Mouse (Mus musculus) embryonic facial prominence, embryonic 11.5 days (tissue): ENCODE measurements at regions not wholly inside any gene's neighbourhood (a gene's known extent, or its start where the extent isn't known, plus 50 kb on each side); places are given as distances from the start of the nearest gene placed in this dataset.

Source experiments
- ATAC-seq: fragments of 200-750 bp; cut with Nextera tagmentation; replicated peaks from 2 replicates; pipeline ENCODE4 v1.8.0; 2017; ENCODE audit warnings: low read depth; ENCODE audit not compliant: insufficient number of reproducible peaks, low FRiP score, low TSS enrichment
- DNase-seq: peaks from one replicate; pipeline ENCODE4 v3.0.0-alpha.2; 2015; ENCODE audit warnings: low spot score
- H3K27ac ChIP-seq: fragments of 300-500 bp; sonication (generic); replicated peaks from 2 replicates; pipeline ENCODE4 v1.5.1; 2014; ENCODE audit warnings: mild to moderate bottlenecking, low read depth, low read length, control low read depth
- H3K27me3 ChIP-seq: fragments of 300-500 bp; sonication (generic); 2 replicates; pipeline ENCODE4 v1.6.1; 2014; ENCODE audit warnings: mild to moderate bottlenecking, low read length, moderate library complexity, mixed read lengths; ENCODE audit not compliant: control insufficient read depth, insufficient read depth
- H3K36me3 ChIP-seq: fragments of 300-500 bp; sonication (generic); replicated peaks from 2 replicates; pipeline ENCODE4 v1.6.1; 2014; ENCODE audit warnings: low read depth, mild to moderate bottlenecking, low read length, moderate library complexity, mixed read lengths; ENCODE audit not compliant: control insufficient read depth, insufficient read depth
- H3K4me1 ChIP-seq: fragments of 300-500 bp; sonication (generic); 2 replicates; pipeline ENCODE4 v1.6.1; 2014; ENCODE audit warnings: low read length, mixed read lengths; ENCODE audit not compliant: control insufficient read depth, insufficient read depth
- H3K4me2 ChIP-seq: fragments of 300-500 bp; sonication (generic); 2 replicates; pipeline ENCODE4 v1.6.1; 2014; ENCODE audit warnings: low read depth, mild to moderate bottlenecking, control low read depth, low read length, moderate library complexity
- H3K4me3 ChIP-seq: fragments of 300-500 bp; sonication (generic); 2 replicates; pipeline ENCODE4 v1.5.1; 2014; ENCODE audit warnings: low read depth, low read length, control low read depth
- H3K9ac ChIP-seq: fragments of 300-500 bp; sonication (generic); replicated peaks from 2 replicates; pipeline ENCODE4 v1.6.1; 2014; ENCODE audit warnings: mild to moderate bottlenecking, control low read depth, low read length
- H3K9me3 ChIP-seq: fragments of 300-500 bp; sonication (generic); replicated peaks from 2 replicates; pipeline ENCODE4 v1.6.1; 2016; ENCODE audit warnings: mild to moderate bottlenecking, low read length, inconsistent platforms, mixed read lengths; ENCODE audit not compliant: control insufficient read depth
- WGBS: fragments of 180-500 bp; shearing (Covaris S2); extraction: QIAGEN DNeasy Blood & Tissue Kit; methylation state at CpG from one replicate; pipeline ENCODE4 v1.1.7; 2014; 5-methylcytosine and 5-hydroxymethylcytosine counted together

DNA sequence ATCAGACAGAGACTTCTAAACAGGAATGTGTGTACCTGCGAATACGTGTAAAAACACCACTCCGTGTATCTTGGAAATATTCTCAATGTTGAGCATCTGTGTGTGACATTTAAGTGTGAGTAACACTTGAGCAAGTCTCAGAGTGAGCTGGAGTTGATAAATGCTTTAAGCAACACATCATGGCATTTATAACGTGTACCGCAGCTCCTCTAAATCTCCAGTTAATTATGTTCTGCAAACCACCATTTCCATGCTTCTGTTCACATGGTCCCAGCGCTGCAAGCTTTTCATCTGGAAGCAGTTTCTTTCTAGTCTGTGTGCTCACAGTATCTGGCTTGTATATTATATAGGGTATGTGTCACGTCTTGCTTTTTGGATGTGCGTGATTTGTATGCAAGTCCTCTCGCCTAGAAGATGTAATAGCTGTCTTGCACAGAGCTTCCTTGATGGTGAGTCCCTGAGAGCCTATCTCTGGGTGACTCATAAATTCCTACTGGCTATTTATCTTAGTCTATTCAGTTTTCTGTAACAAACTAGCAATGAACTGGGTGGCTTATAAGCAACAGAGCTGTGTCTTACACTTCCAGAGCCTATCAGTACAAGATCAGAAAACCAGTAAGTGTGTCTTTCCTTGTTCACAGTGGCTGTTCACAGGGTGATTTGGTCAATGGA, 153.7 kb upstream of the Plppr1 start:
- 79% methylated on average over 9 of the region's 9 CpGs for WGBS
- Histone ChIP-seq H3K4me3 (no peak overlapping the region), H3K4me2 (no peak overlapping the region), H3K9ac (no peak overlapping the region), H3K36me3 (no peaks in the 10 kb centered on the region), H3K27me3 (no peaks in the 10 kb centered on the region), H3K4me1 (no peaks in the 10 kb centered on the region), H3K9me3 (no peaks in the 10 kb centered on the region), H3K27ac (no peak overlapping the region)
- no peak for DNase-seq
- ATAC-seq = no peak

- H3K4me2 ChIP-seq = no peak overlapping the region
- WGBS = 80% methylated on average over 2 of the region's 2 CpGs
- H3K9ac ChIP-seq = no peak overlapping the region
- DNase-seq = no peak
- no peak for ATAC-seq
- H3K27me3 ChIP-seq = no peaks in the 10 kb centered on the region
- no peaks in the 10 kb centered on the region for H3K4me1 ChIP-seq
- H3K36me3 ChIP-seq = no peaks in the 10 kb centered on the region
- no peaks in the 10 kb centered on the region for H3K9me3 ChIP-seq
- no peak overlapping the region for H3K27ac ChIP-seq
- H3K4me3 ChIP-seq = no peak overlapping the region
These were observed 149.9 kb upstream of the Plppr1 start for GRCm38 (mm10) chr4:48909161-48909560.

GRCm38 (mm10) chr4:48913301-48913700, 145.8 kb upstream of the Plppr1 start:
- Histone ChIP-seq H3K4me2 (no peak overlapping the region), H3K4me1 (no peaks in the 10 kb centered on the region), H3K27ac (no peak overlapping the region), H3K4me3 (no peak overlapping the region), H3K9ac (no peak overlapping the region), H3K27me3 (no peaks in the 10 kb centered on the region), H3K9me3 (no peaks in the 10 kb centered on the region), H3K36me3 (no peaks in the 10 kb centered on the region)
- DNase-seq = no peak
- 78% methylated on average over 4 of the region's 4 CpGs for WGBS
- ATAC-seq = 0 out of 2 replicates have a peak, but pooled peaks have one; percentile 52

DNA sequence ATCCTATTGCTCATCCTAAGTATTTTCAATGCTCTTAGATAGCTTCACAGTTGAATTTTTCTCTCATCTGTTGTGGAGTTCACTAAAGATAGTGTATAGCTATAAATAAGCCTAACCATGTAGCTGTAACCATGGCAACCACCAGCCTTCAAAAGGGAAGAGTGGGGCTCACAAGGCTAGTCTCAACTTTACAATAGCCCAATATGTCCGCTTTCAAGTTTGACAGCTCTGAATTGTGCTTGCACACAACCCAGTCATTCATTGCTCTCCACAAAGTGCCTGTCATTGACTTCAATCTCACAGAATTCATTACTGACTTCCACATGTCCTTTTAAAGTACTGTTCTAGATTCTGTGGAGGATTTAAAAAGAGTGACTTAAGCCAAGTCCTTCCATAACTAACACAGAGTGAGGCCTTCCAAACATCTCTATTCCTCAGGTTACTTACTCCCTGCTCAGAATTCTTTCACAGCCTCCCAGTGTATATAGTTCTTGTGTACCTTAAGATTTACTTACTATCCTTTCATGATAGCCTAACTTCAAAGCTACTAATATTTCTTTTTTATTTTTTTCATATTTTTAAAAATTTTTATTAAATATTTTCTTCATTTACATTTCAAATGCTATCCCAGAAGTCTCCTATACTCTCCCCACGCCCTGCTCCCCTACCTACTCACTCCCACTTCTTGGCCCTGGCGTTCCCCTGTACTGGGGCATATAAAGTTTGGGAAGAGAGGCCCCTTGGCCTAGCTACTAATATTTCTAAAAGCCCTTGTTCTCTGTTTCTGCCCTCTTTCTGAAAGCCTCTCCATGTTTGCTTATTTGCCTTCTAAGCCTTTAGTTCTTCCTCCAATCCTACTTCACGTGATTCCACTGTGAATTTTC, 134.3 kb upstream of the Plppr1 start:
- Histone ChIP-seq H3K9me3 (no peaks in the 10 kb centered on the region), H3K4me1 (no peaks in the 10 kb centered on the region), H3K36me3 (no peaks in the 10 kb centered on the region), H3K4me2 (no peak overlapping the region), H3K27ac (no peak overlapping the region), H3K9ac (no peak overlapping the region), H3K4me3 (no peak overlapping the region), H3K27me3 (no peaks in the 10 kb centered on the region)
- 75% methylated on average over 4 of the region's 4 CpGs for WGBS
- ATAC-seq (peak; percentile 73), DNase-seq (peak; percentile 36)

- Histone ChIP-seq H3K4me1 (no peaks in the 10 kb centered on the region), H3K27ac (no peak overlapping the region), H3K9ac (no peak overlapping the region), H3K4me3 (no peak overlapping the region), H3K9me3 (no peaks in the 10 kb centered on the region), H3K4me2 (no peak overlapping the region), H3K36me3 (no peaks in the 10 kb centered on the region), H3K27me3 (no peaks in the 10 kb centered on the region)
- ATAC-seq (no peak), DNase-seq (no peak)
- 81% methylated on average over 1 of the region's 1 CpGs for WGBS
These were observed 120.7 kb upstream of the Plppr1 start for GRCm38 (mm10) chr4:48938420-48938819.

DNA sequence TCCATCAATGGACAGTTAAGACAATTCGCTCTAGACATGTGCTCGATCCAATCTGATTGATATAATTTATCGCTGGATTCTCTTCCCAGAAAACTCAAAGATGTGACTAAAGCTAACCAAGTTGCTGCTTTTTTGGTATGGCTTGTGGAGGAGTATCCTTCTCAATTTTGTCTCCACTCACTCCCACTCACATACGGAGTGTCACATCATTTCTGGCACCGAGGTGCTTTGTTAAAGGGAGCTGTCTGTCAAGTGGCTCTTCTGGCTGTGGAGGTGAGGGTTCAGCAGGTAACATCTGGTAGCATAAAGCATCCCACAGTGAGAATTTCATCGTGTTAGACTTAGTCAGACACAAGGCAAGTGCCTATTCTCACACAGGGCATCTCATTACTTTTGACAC, 120.2 kb upstream of the Plppr1 start:
- ATAC-seq = no peak
- no peak overlapping the region for H3K9ac ChIP-seq
- no peak for DNase-seq
- H3K4me2 ChIP-seq = no peak overlapping the region
- H3K9me3 ChIP-seq = no peaks in the 10 kb centered on the region
- H3K27me3 ChIP-seq = no peaks in the 10 kb centered on the region
- no peaks in the 10 kb centered on the region for H3K36me3 ChIP-seq
- 84% methylated on average over 6 of the region's 6 CpGs for WGBS
- no peak overlapping the region for H3K27ac ChIP-seq
- no peak overlapping the region for H3K4me3 ChIP-seq
- no peaks in the 10 kb centered on the region for H3K4me1 ChIP-seq

DNA sequence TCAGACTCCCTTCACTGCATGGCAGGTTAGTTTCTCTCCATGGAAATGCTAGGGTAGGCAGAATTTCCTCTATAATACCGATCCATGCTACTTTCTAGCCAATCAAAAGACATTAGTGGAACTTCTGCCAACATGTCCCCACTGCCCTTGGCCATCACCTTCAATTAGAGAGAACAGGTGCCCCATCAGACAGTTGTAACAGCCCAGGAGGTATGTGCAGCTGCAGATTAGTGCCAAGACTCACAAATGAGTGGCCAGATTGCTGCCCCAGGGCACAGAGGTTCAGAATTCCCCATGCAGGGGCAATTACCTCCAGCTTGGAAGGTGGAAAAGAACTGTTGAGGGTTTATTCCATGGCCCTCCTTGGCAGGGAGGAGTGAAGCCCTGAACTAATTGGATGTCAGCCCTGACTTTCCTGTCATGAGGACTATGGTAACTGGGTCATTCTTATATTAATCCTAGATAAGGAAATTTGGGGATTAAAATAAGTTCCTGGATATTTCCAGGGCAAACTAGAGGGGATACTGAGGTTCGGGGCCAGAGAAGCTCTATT, 113.7 kb upstream of the Plppr1 start:
- no peak for ATAC-seq
- H3K4me2 ChIP-seq = no peak overlapping the region
- no peaks in the 10 kb centered on the region for H3K36me3 ChIP-seq
- 73% methylated on average over 2 of the region's 2 CpGs for WGBS
- no peaks in the 10 kb centered on the region for H3K4me1 ChIP-seq
- H3K27ac ChIP-seq = no peak overlapping the region
- no peaks in the 10 kb centered on the region for H3K9me3 ChIP-seq
- no peak for DNase-seq
- H3K27me3 ChIP-seq = no peaks in the 10 kb centered on the region
- no peak overlapping the region for H3K4me3 ChIP-seq
- no peak overlapping the region for H3K9ac ChIP-seq

DNA sequence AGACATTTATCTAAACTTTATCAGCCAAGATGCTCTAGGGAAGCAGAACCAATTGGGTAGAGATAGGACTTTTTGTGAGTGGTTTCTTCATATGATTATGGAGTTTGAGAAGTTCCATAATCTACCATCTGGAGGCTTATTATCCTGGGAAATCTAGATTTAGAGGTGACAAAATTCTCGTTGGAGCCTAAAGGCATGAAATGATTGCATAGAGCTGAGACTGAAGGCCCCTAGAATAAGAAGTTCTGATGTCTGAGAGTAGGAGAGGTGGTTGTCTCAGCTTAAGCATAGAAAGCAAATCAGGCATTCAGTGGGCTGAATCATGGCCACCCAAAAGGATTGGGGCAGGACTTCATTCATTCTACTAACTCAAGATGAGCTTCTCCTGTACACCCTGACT, 106.1 kb upstream of the Plppr1 start:
- DNase-seq = no peak
- Histone ChIP-seq H3K27ac (no peak overlapping the region), H3K4me2 (no peak overlapping the region), H3K9ac (no peak overlapping the region), H3K4me3 (no peak overlapping the region), H3K27me3 (no peaks in the 10 kb centered on the region), H3K4me1 (no peaks in the 10 kb centered on the region), H3K9me3 (no peaks in the 10 kb centered on the region), H3K36me3 (no peaks in the 10 kb centered on the region)
- ATAC-seq = no peak
- WGBS = 68% methylated on average over 1 of the region's 1 CpGs
